Mouse (Mus musculus) CD4-positive, CD25-positive, alpha-beta regulatory T cell, adult 2 months (primary cell): ENCODE measurements around the gene Cdkl1.

Source experiments
- DNase-seq: peaks from one replicate; pipeline ENCODE4 v3.0.0-alpha.2; 2012; ENCODE audit warnings: low read depth, low spot score

The Cdkl1 gene

GRCm38 (mm10) chr12:69751864-69752341 lies 39.2 kb downstream of the Cdkl1 start:
- no peak for DNase-seq

- DNase-seq, result no peak
Observed at GRCm38 (mm10) chr12:69744138-69744537, 46.9 kb downstream of the Cdkl1 start.

- no peak for DNase-seq
Observed at GRCm38 (mm10) chr12:69741965-69742364, 49.1 kb downstream of the Cdkl1 start.

GRCm38 (mm10) chr12:69733923-69734322 lies 57.1 kb downstream of the Cdkl1 start:
- no peak for DNase-seq

GRCm38 (mm10) chr12:69733518-69733917 lies 57.5 kb downstream of the Cdkl1 start:
- peak; percentile 70 for DNase-seq

GRCm38 (mm10) chr12:69732221-69732620 lies 58.8 kb downstream of the Cdkl1 start:
- no peak for DNase-seq

- no peak for DNase-seq
Observed at GRCm38 (mm10) chr12:69730306-69730705, 60.8 kb downstream of the Cdkl1 start.

GRCm38 (mm10) chr12:69729246-69729645 lies 61.8 kb downstream of the Cdkl1 start:
- DNase-seq, result no peak

- DNase-seq, result peak; percentile 96
Observed at GRCm38 (mm10) chr12:69724711-69725460, 66.2 kb downstream of the Cdkl1 start, which contains the start of the genes L2hgdh and Atp5s. Gene L2hgdh, minus strand, starts transcription at chr12:69724873. Gene Atp5s, plus strand, starts transcription at chr12:69724950.

GRCm38 (mm10) chr12:69724018-69724710 lies 66.9 kb downstream of the Cdkl1 start:
- no peak for DNase-seq

- DNase-seq, result no peak
Observed at GRCm38 (mm10) chr12:69723376-69723775, 67.7 kb downstream of the Cdkl1 start.

- no peak for DNase-seq
Observed at GRCm38 (mm10) chr12:69722857-69723256, 68.2 kb downstream of the Cdkl1 start.

GRCm38 (mm10) chr12:69713628-69714027 lies 77.4 kb downstream of the Cdkl1 start:
- DNase-seq, result no peak

GRCm38 (mm10) chr12:69704799-69705458 lies 86.1 kb downstream of the Cdkl1 start:
- no peak for DNase-seq

- no peak for DNase-seq
Observed at GRCm38 (mm10) chr12:69698352-69698751, 92.7 kb downstream of the Cdkl1 start.
